Mouse (Mus musculus) embryonic fibroblast, embryonic 13.5 days (primary cell): ENCODE data around the gene Sult6b2.

Source experiments
- CTCF ChIP-seq: IDR thresholded peaks from 2 replicates; pipeline ENCODE4 v1.5.1; 2011; ENCODE audit warnings: mild to moderate bottlenecking, control low read depth, low read length, moderate library complexity, borderline replicate concordance; ENCODE audit not compliant: insufficient read depth
- POLR2A ChIP-seq: IDR thresholded peaks from 2 replicates; pipeline ENCODE4 v1.6.1; 2011; ENCODE audit warnings: low read depth, mild to moderate bottlenecking, control low read depth, low read length, moderate library complexity

- TF ChIP-seq CTCF (no peak), POLR2A (no peak)
These were observed 58.8 kb downstream of the Sult6b2 start for GRCm38 (mm10) chr6:142745484-142745883.
